ENCODE assay signal across 15 mouse cellular contexts in the genomic region with DNA sequence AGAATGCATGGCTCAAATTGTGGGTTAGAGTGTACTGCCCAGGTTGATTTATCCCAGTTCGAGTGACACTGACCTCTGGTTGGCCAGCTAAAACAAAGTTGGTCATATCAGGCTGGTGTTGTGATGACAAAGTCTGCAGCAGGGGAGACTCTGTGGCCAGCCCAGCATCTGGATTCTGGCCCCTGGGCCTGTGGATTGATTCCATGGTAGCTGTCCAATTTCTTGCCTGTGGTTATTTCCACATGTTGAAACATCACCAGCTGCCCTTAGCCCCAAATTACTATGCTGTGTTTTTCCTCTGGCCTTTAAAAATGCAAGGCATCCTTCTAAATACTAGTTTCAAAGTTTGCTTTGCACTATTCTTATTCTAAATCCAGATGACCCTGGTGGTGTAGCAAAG.
DNase-seq lines count a peak whose midpoint lies in the region; ATAC-seq and TF ChIP-seq lines count a peak whose summit lies in the region.
"Had no signal": no experiment of that assay in that cellular context is flagged by ENCODE, and none has a peak within 500 bp of the region (broad histone marks: within the 10 kb centered on the region; RNA-seq: fewer than 3 reads in every experiment).

No protein-coding gene starts in this region.

- intact Hi-C loops in gastrocnemius, postnatal 36 days (cut with DNase I), result loop anchor here (10.0 kb wide), 1 partner anchor 154 kb away; no protein-coding TSS in a partner anchor

- H3K36me3 ChIP-seq in myocyte (ENCODE audit: control insufficient read depth, insufficient read depth), result no peaks in the 10 kb centered on the region
- H3K36me3 ChIP-seq in forebrain, embryonic 11.5 days (ENCODE audit: control insufficient read depth, insufficient read depth, low read length), result no peaks in the 10 kb centered on the region
- H3K36me3 ChIP-seq: forebrain, embryonic 15.5 days; hindbrain, embryonic 13.5 days; limb, embryonic 10.5 days; liver, embryonic 15.5 days had no signal

- ATAC-seq in forebrain, embryonic 11.5 days (replicated peaks; ENCODE audit: low FRiP score), result no peak
- ATAC-seq: forebrain, embryonic 15.5 days had no signal

- H3K79me2 ChIP-seq in myocyte (ENCODE audit: control insufficient read depth, insufficient read depth), result no peaks in the 10 kb centered on the region

- no peak for TF ChIP-seq POLR2A in lung, adult 2 months (IDR thresholded peaks at IDR 0.05; ENCODE audit: borderline replicate concordance, extremely low read depth, low read depth, low read length)
- no peak for TF ChIP-seq POLR2A in embryonic fibroblast, embryonic 13.5 days (IDR thresholded peaks at IDR 0.05; ENCODE audit: low read depth, low read length)
- TF ChIP-seq POLR2A in myocyte (IDR thresholded peaks at IDR 0.05; ENCODE audit: insufficient read length, low read depth), result no peak

- no peaks in the 10 kb centered on the region for H3K27me3 ChIP-seq in myocyte (ENCODE audit: control insufficient read depth, insufficient read depth, insufficient read length)
- no peaks in the 10 kb centered on the region for H3K27me3 ChIP-seq in forebrain, embryonic 11.5 days (ENCODE audit: control insufficient read depth, insufficient read depth, low read length)
- H3K27me3 ChIP-seq: forebrain, embryonic 15.5 days; hindbrain, embryonic 13.5 days; liver, embryonic 15.5 days; megakaryocyte, embryonic 14.5 days had no signal

- TF ChIP-seq CTCF in lung, adult 2 months (IDR thresholded peaks at IDR 0.05; ENCODE audit: insufficient read depth, low read length), result no peak
- TF ChIP-seq CTCF in embryonic fibroblast, embryonic 13.5 days (IDR thresholded peaks at IDR 0.05; ENCODE audit: borderline replicate concordance, insufficient read depth, low read length), result no peak

- no peaks in the 10 kb centered on the region for H3K4me1 ChIP-seq in lung, adult 2 months (ENCODE audit: control insufficient read depth, insufficient read depth, low read length)
- peaks cover 24% of the 10 kb centered on the region for H3K4me1 ChIP-seq in embryonic fibroblast, embryonic 13.5 days (ENCODE audit: control insufficient read depth, insufficient read depth, low read length)
- no peaks in the 10 kb centered on the region for H3K4me1 ChIP-seq in forebrain, embryonic 11.5 days (replicated peaks; ENCODE audit: control insufficient read depth, insufficient read depth, low read length)
- H3K4me1 ChIP-seq: forebrain, embryonic 15.5 days; hindbrain, embryonic 13.5 days; limb, embryonic 10.5 days; liver, embryonic 15.5 days; megakaryocyte, embryonic 14.5 days had no signal

- H3K4me3 ChIP-seq in lung, adult 2 months (replicated peaks; ENCODE audit: extremely low read depth, low read depth, low read length), result no peak overlapping the region
- H3K4me3 ChIP-seq in embryonic fibroblast, embryonic 13.5 days (ENCODE audit: insufficient read depth, low read length), result no peak overlapping the region
- H3K4me3 ChIP-seq in myocyte, result no peak overlapping the region
- H3K4me3 ChIP-seq in forebrain, embryonic 11.5 days (ENCODE audit: low read depth, low read length), result no peak overlapping the region
- H3K4me3 ChIP-seq: forebrain, embryonic 15.5 days; hindbrain, embryonic 13.5 days; limb, embryonic 10.5 days; liver, embryonic 15.5 days; megakaryocyte, embryonic 14.5 days had no signal

- peak overlapping the region; percentile 8 for H3K4me2 ChIP-seq in myocyte (ENCODE audit: low read depth)
- no peak overlapping the region for H3K4me2 ChIP-seq in forebrain, embryonic 11.5 days (ENCODE audit: low read depth, low read length, severe bottlenecking)
- H3K4me2 ChIP-seq: forebrain, embryonic 15.5 days; hindbrain, embryonic 13.5 days; liver, embryonic 15.5 days had no signal

- DNase-seq in lung, adult 18-20 months, result peak; percentile 8 to 21
- DNase-seq in lung, adult 2 months, result no peak
- peak; percentile 20 to 46 for DNase-seq in gastrocnemius, postnatal 36 days
- DNase-seq in layer of hippocampus, postnatal 10 days (ENCODE audit: low spot score in 2 of 2), result no peak
- DNase-seq in forebrain, embryonic 11.5 days (ENCODE audit: low spot score), result no peak
- DNase-seq: cerebellum, postnatal 14 days; kidney, adult 11 months; kidney, postnatal 25 days had no signal

- H3ac ChIP-seq in myocyte (ENCODE audit: control insufficient read depth, insufficient read length), result no peak overlapping the region

- WGBS in lung, adult 2 months, result 66% methylated on average over 1 of the region's 1 CpGs
- WGBS in forebrain, embryonic 11.5 days, result 96% methylated on average over 1 of the region's 1 CpGs

- H3K27ac ChIP-seq in embryonic fibroblast, embryonic 13.5 days (ENCODE audit: insufficient read depth, low read length), result peak overlapping the region; percentile 93
- no peak overlapping the region for H3K27ac ChIP-seq in forebrain, embryonic 11.5 days (ENCODE audit: low read depth, low read length)
- H3K27ac ChIP-seq: forebrain, embryonic 15.5 days; hindbrain, embryonic 13.5 days; limb, embryonic 10.5 days; liver, embryonic 15.5 days had no signal

- no peaks in the 10 kb centered on the region for H3K9me3 ChIP-seq in forebrain, embryonic 11.5 days (ENCODE audit: control insufficient read depth, low read length)
- H3K9me3 ChIP-seq: forebrain, embryonic 15.5 days; limb, embryonic 10.5 days; liver, embryonic 15.5 days had no signal

- H3K9ac ChIP-seq in forebrain, embryonic 11.5 days (ENCODE audit: low read length), result no peak overlapping the region
- H3K9ac ChIP-seq: forebrain, embryonic 15.5 days; hindbrain, embryonic 13.5 days; liver, embryonic 15.5 days had no signal

TF ChIP-seq in myocyte, 11 proteins besides CTCF, POLR2A, EP300 and RAD21:
- TF ChIP-seq CEBPB (IDR thresholded peaks at IDR 0.05; ENCODE audit: insufficient read depth, poor library complexity, severe bottlenecking) (peak; percentile 73), SRF (IDR thresholded peaks at IDR 0.05; ENCODE audit: control insufficient read depth, insufficient read length, low read depth) (no peak), MYOG (IDR thresholded peaks at IDR 0.05; ENCODE audit: control insufficient read depth in 1 of 3, insufficient read depth in 1 of 3, insufficient read length in 2 of 3, low read depth in 2 of 3) (no peak), POLR2AphosphoS2 (IDR thresholded peaks at IDR 0.05; ENCODE audit: insufficient read length, low read depth) (no peak), USF1 (IDR thresholded peaks at IDR 0.05; ENCODE audit: low read depth) (no peak)
TF ChIP-seq in myocyte: peak in this region for 1.

Comparison
In these comparisons a context has a peak if more than half of its experiments do, and no peak if none do; other contexts are left out.
1. DNase-seq: peak in lung, adult 18-20 months (2 of 2) and gastrocnemius, postnatal 36 days (2 of 2); none in lung, adult 2 months (single experiment), layer of hippocampus, postnatal 10 days (0 of 2) and forebrain, embryonic 11.5 days (single experiment).